In the genomic region with DNA sequence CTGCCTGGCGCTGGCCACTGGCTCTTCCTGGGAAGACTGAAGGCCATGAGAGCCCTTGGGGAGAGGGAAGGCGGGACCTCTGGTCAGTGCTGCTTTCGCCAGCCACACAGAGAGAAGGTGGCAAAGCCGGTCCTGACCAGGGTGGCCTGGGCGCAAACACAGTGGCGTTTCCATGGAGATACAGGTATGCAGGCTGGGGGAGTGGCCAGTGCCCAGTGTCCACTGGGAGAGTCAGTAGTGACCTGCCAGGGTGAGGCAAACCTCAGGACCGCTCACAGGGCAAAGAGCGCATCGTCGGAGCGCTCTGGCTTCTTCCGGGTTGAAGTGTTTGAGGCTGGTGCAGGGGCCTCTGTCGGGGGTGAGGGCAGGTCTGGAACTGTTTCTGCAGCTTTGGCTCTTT, we compare ENCODE assay signal across 12 mouse cellular contexts. TPM values are rescaled to one million over a fixed set of nuclear protein-coding genes. Genes with fewer than 3 reads are reported as not detected.
A peak's percentile ranks its signal among the peaks of the same experiment; 100 is the strongest.
DNase-seq lines count a peak whose midpoint lies in the region; ATAC-seq and TF ChIP-seq lines count a peak whose summit lies in the region.
"Had no signal": no experiment of that assay in that cellular context is flagged by ENCODE, and none has a peak within 500 bp of the region (broad histone marks: within the 10 kb centered on the region; RNA-seq: fewer than 3 reads in every experiment).

No protein-coding gene starts in this region.

- H3K27me3 ChIP-seq in lung, embryonic 14.5 days (ENCODE audit: insufficient read depth, low read length) = no peaks in the 10 kb centered on the region
- no peaks in the 10 kb centered on the region for H3K27me3 ChIP-seq in stomach, embryonic 16.5 days (ENCODE audit: control insufficient read depth, insufficient read depth, low read length)
- H3K27me3 ChIP-seq in forebrain, embryonic 15.5 days = no peaks in the 10 kb centered on the region
- H3K27me3 ChIP-seq: hindbrain, embryonic 12.5 days had no signal

- ATAC-seq in lung, embryonic 14.5 days (ENCODE audit: insufficient read depth) = no peak
- peak; percentile 75; the same call in 1 of the 2 replicates for ATAC-seq in stomach, embryonic 16.5 days (ENCODE audit: insufficient read depth, low FRiP score)
- ATAC-seq in forebrain, embryonic 15.5 days (replicated peaks) = no peak
- ATAC-seq: CD4-positive, CD25-positive, alpha-beta regulatory T cell, adult 4 months had no signal

- no peak for TF ChIP-seq CTCF in lung, embryonic 14.5 days (IDR thresholded peaks at IDR 0.05; ENCODE audit: low read depth)

- no peak overlapping the region for H3K4me2 ChIP-seq in lung, embryonic 14.5 days
- peak overlapping the region; percentile 15; the same call in 1 of the 2 replicates for H3K4me2 ChIP-seq in stomach, embryonic 16.5 days (ENCODE audit: low read depth, low read length)
- no peak overlapping the region for H3K4me2 ChIP-seq in forebrain, embryonic 15.5 days (replicated peaks)
- H3K4me2 ChIP-seq: hindbrain, embryonic 12.5 days had no signal

- intact Hi-C loops in left cerebral cortex, postnatal 36 days (cut with DNase I) = no loop called here

- peak overlapping the region; percentile 38; the same call in 1 of the 2 replicates for H3K27ac ChIP-seq in lung, embryonic 14.5 days (ENCODE audit: low read depth)
- peak overlapping the region; percentile 61; the same call in 1 of the 2 replicates for H3K27ac ChIP-seq in stomach, embryonic 16.5 days (ENCODE audit: low read length)
- H3K27ac ChIP-seq in forebrain, embryonic 15.5 days (replicated peaks) = no peak overlapping the region
- H3K27ac ChIP-seq: hindbrain, embryonic 12.5 days had no signal

- 63% methylated on average over 13 of the region's 13 CpGs for WGBS in lung, embryonic 14.5 days
- 63% methylated on average over 13 of the region's 13 CpGs for WGBS in stomach, embryonic 16.5 days
- WGBS in forebrain, embryonic 15.5 days = 71% methylated on average over 13 of the region's 13 CpGs

- peaks cover 17% of the 10 kb centered on the region for H3K4me1 ChIP-seq in lung, embryonic 14.5 days (ENCODE audit: insufficient read depth)
- no peaks in the 10 kb centered on the region for H3K4me1 ChIP-seq in stomach, embryonic 16.5 days (ENCODE audit: control insufficient read depth, insufficient read depth, low read length)
- H3K4me1 ChIP-seq in forebrain, embryonic 15.5 days = peaks cover 11% of the 10 kb centered on the region

- DNase-seq in urinary bladder, adult 2 months (ENCODE audit: low spot score) = peak; percentile 26
- DNase-seq in urinary bladder, postnatal 25 days (ENCODE audit: low spot score) = no peak
- peak; percentile 63 for DNase-seq in kidney, postnatal 10 days
- no peak for DNase-seq in lung, embryonic 14.5 days
- DNase-seq in left cerebral cortex, postnatal 36 days (ENCODE audit: low spot score in 2 of 2) = no peak
- DNase-seq in right cerebral cortex, postnatal 10 days (ENCODE audit: low spot score in 2 of 2) = no peak
- DNase-seq: right cerebral cortex, postnatal 25 days had no signal

- no peak overlapping the region for H3K4me3 ChIP-seq in lung, embryonic 14.5 days (ENCODE audit: low read depth, low read length)
- H3K4me3 ChIP-seq in stomach, embryonic 16.5 days (replicated peaks; ENCODE audit: low read length) = no peak overlapping the region
- H3K4me3 ChIP-seq in forebrain, embryonic 15.5 days = no peak overlapping the region
- H3K4me3 ChIP-seq: erythroblast, embryonic 14.5 days; hindbrain, embryonic 12.5 days had no signal

- 0 out of 2 replicates have a peak, but pooled peaks cover 3% of the 10 kb centered on the region for H3K36me3 ChIP-seq in lung, embryonic 14.5 days (ENCODE audit: insufficient read depth)
- no peaks in the 10 kb centered on the region for H3K36me3 ChIP-seq in stomach, embryonic 16.5 days (ENCODE audit: control insufficient read depth, insufficient read depth, low read length)
- H3K36me3 ChIP-seq in forebrain, embryonic 15.5 days = no peaks in the 10 kb centered on the region

- no peaks in the 10 kb centered on the region for H3K9me3 ChIP-seq in lung, embryonic 14.5 days (ENCODE audit: low read depth, low read length)
- H3K9me3 ChIP-seq in stomach, embryonic 16.5 days (replicated peaks; ENCODE audit: control insufficient read depth, low read length) = no peaks in the 10 kb centered on the region
- H3K9me3 ChIP-seq in forebrain, embryonic 15.5 days = no peaks in the 10 kb centered on the region
- H3K9me3 ChIP-seq: hindbrain, embryonic 12.5 days had no signal

- no peak overlapping the region for H3K9ac ChIP-seq in lung, embryonic 14.5 days
- H3K9ac ChIP-seq in stomach, embryonic 16.5 days (ENCODE audit: low read length) = peak overlapping the region; percentile 36; the same call in 1 of the 2 replicates
- H3K9ac ChIP-seq in forebrain, embryonic 15.5 days (replicated peaks) = no peak overlapping the region
- H3K9ac ChIP-seq: hindbrain, embryonic 12.5 days had no signal

RNA-seq across cellular contexts. Expression of a gene that starts 7.4 kb away (rescaled TPM):
- polyA plus RNA-seq in urinary bladder, adult 2 months (2012; rRNA removed) = 157 and 168 TPM in 2 replicates
- 73.9 and 77.2 TPM in 2 replicates for polyA plus RNA-seq in lung, embryonic 14.5 days (2014; fragmentation: Nextera tagmentation; extraction: Ambion mirVana)
- 63.4 and 69.8 TPM in 2 replicates for polyA plus RNA-seq in stomach, embryonic 16.5 days (2015; fragmentation: Nextera tagmentation; extraction: Ambion mirVana)
- 10 to 100 TPM; 48.2 to 63.2 TPM for total RNA-seq in left cerebral cortex, postnatal 36 days (2021)
- 48.2 and 52.7 TPM in 2 replicates for polyA plus RNA-seq in forebrain, embryonic 15.5 days (2015; fragmentation: Nextera tagmentation; extraction: Ambion mirVana)

Comparison
In these comparisons a context has a peak if more than half of its experiments do, and no peak if none do; other contexts are left out.
1. DNase-seq: peak in urinary bladder, adult 2 months (single experiment) and kidney, postnatal 10 days (single experiment); none in urinary bladder, postnatal 25 days (single experiment), lung, embryonic 14.5 days (single experiment), left cerebral cortex, postnatal 36 days (0 of 2) and right cerebral cortex, postnatal 10 days (0 of 2).